Mouse (Mus musculus) ES-E14 (cell line): ENCODE results near the gene Mbd6. TPM values are rescaled to one million over a fixed set of nuclear protein-coding genes. Genes with fewer than 3 reads are reported as not detected.

Experiments
- DNase-seq: peaks from one replicate; pipeline ENCODE4 v3.0.0-alpha.2; 2013; ENCODE audit warnings: low read depth, low spot score
- H3K27ac ChIP-seq: 2 replicates; pipeline ENCODE4 v1.5.1; 2012; ENCODE audit warnings: low read depth, mild to moderate bottlenecking, low read length, moderate library complexity, mixed read lengths; ENCODE audit not compliant: poor library complexity, insufficient read depth, severe bottlenecking
- H3K36me3 ChIP-seq: 2 replicates; pipeline ENCODE4 v1.6.1; 2012; ENCODE audit warnings: mild to moderate bottlenecking, low read length, moderate library complexity, mixed read lengths; ENCODE audit not compliant: control insufficient read depth, poor library complexity, insufficient read depth, severe bottlenecking
- H3K4me1 ChIP-seq, 2 experiments: fragments of 150-350 bp in 1 of 2; sonication (generic) in 1 of 2; 2 replicates each; pipeline ENCODE4 v1.6.1; 2012; ENCODE audit warnings: low read length in 2 of 2, mild to moderate bottlenecking in 1 of 2, mixed read lengths in 1 of 2; ENCODE audit not compliant: control insufficient read depth in 2 of 2, insufficient read depth in 2 of 2, poor library complexity in 1 of 2
- H3K4me3 ChIP-seq, 2 experiments: fragments of 150-350 bp in 1 of 2; sonication (generic) in 1 of 2; 2 replicates each; pipeline ENCODE4 v1.5.1; 2012; ENCODE audit warnings: low read length in 2 of 2, low read depth in 1 of 2, mild to moderate bottlenecking in 1 of 2, mixed read lengths in 1 of 2; ENCODE audit not compliant: insufficient read depth in 1 of 2, poor library complexity in 1 of 2, severe bottlenecking in 1 of 2
- H3K9ac ChIP-seq: 2 replicates; pipeline ENCODE4 v1.6.1; 2012; ENCODE audit warnings: low read depth, mild to moderate bottlenecking, low read length, mixed read lengths; ENCODE audit not compliant: poor library complexity, insufficient read depth, severe bottlenecking
- H3K9me3 ChIP-seq: fragments of 150-350 bp; sonication (generic); 2 replicates; pipeline ENCODE4 v1.6.1; 2012; ENCODE audit warnings: low read depth, mild to moderate bottlenecking, low read length; ENCODE audit not compliant: control insufficient read depth, insufficient read depth
- CHD2 ChIP-seq: IDR thresholded peaks from 2 replicates; pipeline ENCODE4 v1.6.1; 2014; ENCODE audit warnings: mild to moderate bottlenecking, low read depth, low read length, inconsistent platforms
- HCFC1 ChIP-seq: IDR thresholded peaks from 2 replicates; pipeline ENCODE4 v1.6.1; 2012; ENCODE audit warnings: low read length, inconsistent platforms, borderline replicate concordance; ENCODE audit not compliant: insufficient read depth
- MAFK ChIP-seq: IDR thresholded peaks from 2 replicates; pipeline ENCODE4 v1.6.1; 2014; ENCODE audit warnings: mild to moderate bottlenecking, low read depth, low read length, inconsistent platforms; ENCODE audit not compliant: insufficient read depth
- ZC3H11A ChIP-seq: IDR thresholded peaks from 2 replicates; pipeline ENCODE4 v1.6.1; 2012; ENCODE audit warnings: low read depth, mild to moderate bottlenecking, inconsistent platforms, low read length, borderline replicate concordance
- ZNF384 ChIP-seq: IDR thresholded peaks from 2 replicates; pipeline ENCODE4 v1.6.1; 2012; ENCODE audit warnings: low read depth, low read length, inconsistent platforms
- in situ Hi-C, 2 experiments: fragments of 600-800 bp; cut with MboI; formaldehyde crosslinking; loops; one replicate each; pipeline ENCODE4 v1.15.1; 2025; ENCODE audit warnings: low sequenced_read_pairs in 2 of 2, inconsistent platforms in 1 of 2; ENCODE audit not compliant: unreplicated experiment in 2 of 2
- total RNA-seq: library from RNA; depleted of rRNA; stranded (reverse); fragments of 300-350 nt; gene quantifications from 2 replicates; pipeline ENCODE4 v1.2.3, GENCODE M21; 2012

The Mbd6 gene
- total RNA-seq, 1 experiment, result 15.8 TPM

DNA sequence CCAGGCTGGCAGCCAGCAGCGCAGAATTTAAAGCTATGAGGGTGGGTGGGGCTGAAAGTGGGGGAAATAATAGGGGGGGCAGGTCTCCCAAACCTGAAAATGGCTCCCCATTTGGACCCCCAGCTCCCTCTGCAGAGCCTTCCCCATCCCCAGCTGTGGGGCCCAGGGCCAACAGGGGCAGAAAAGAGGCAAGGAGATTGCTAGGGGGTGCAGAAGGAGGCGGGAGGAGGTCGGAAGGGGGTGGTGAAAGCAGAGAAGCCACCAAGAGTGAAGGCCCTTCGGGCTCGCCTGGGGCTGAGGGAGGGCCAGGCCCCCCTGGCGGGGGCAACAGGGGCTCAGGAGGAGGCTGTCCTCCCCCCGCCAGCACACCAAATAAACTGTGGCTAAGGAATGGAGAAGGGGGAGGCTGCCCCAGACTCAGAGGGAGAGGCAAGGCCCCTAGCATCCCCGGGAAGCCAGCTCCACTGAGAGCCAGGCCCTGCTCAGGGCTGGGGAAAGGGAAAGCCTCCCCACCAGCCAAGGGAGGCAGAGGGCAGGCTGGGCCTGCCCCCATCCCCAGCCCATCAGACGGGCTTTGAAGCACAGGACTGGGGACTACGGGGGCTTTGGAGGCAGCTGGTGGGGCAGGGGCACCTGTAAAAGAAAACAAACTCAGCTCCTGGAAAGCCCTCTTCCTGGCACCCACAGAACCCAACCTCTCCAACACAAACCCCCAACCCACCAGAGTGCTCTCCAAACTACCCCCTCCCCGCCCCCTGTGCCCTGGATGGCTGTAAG is 3.9 kb downstream of the Mbd6 start:
- in situ Hi-C loops, result no loop called here
- H3K4me3 ChIP-seq, result no peak overlapping the region
- H3K9ac ChIP-seq, result 0 out of 2 replicates have a peak overlapping the region, but pooled peaks have one; percentile 7
- H3K36me3 ChIP-seq, result peaks cover 57% of the 10 kb centered on the region
- DNase-seq, result no peak
- H3K9me3 ChIP-seq, result no peaks in the 10 kb centered on the region
- peaks cover 8 to 41% of the 10 kb centered on the region in 2 experiments for H3K4me1 ChIP-seq
- H3K27ac ChIP-seq, result no peak overlapping the region
- no peak for TF ChIP-seq CHD2
- TF ChIP-seq MAFK, result no peak
- TF ChIP-seq ZNF384, result no peak
- no peak for TF ChIP-seq ZC3H11A
- TF ChIP-seq HCFC1, result no peak

DNA sequence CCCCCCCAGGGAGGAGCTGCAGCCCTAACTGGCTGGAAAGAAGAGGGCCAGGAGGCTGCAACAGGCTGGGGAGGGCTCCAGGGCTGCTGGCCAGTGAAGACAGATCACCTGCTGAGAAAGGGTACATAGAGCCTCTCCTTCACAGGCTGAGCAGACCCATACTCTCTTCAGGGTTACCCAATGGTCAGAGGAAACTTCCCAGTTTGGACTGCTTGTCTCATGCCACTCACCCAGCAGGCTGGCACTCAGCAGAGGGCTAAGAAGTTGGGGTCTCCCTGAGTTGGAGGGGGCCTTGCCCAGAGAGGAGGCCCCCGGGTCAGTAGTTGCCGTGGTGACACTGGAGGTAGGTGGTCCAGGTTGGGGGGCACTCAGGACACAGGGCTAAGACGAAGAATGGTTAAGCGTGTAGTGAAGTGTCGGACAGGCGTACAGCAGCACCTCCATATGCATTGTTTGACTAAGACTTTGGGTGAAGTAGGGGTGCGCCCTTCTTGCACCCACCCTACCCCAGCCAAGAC is 4.7 kb downstream of the Mbd6 start:
- DNase-seq, result no peak
- in situ Hi-C loops, result no loop called here
- H3K9ac ChIP-seq, result no peak overlapping the region
- H3K27ac ChIP-seq, result no peak overlapping the region
- no peaks in the 10 kb centered on the region for H3K9me3 ChIP-seq
- TF ChIP-seq CHD2 (no peak), ZNF384 (no peak), ZC3H11A (no peak), MAFK (no peak), HCFC1 (no peak)
- peaks cover 57% of the 10 kb centered on the region for H3K36me3 ChIP-seq
- H3K4me3 ChIP-seq, result no peak overlapping the region
- peaks cover 6 to 39% of the 10 kb centered on the region in 2 experiments for H3K4me1 ChIP-seq

DNA sequence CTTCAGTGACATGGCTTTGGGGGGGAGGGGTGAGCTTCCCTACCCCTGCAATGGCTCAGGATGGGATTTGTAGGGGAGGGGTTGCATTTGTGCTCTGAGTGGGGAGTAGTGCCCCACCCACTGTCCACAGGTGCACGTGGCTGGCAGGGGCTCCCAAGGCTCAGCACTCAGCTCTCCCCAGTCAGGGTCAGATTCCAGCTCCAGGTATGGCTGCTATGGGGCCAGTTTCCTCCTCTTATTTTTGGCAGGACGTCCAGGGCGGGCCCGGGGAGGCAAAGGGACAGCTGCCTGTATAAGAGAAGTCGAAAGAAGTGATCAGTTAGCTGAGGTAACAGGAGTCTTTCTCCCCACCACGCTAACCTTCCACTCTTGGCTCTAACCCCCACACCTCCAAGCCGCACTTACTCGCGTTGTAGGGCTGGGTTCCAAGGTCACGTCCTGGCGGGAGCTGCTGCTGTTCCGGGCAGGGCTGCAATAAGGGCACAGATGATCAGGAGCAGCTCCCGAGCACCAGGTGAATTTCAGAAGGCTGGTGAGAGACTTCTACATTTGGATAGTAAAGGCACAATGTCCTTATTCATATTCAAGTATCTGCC is 6.1 kb downstream of the Mbd6 start:
- peak overlapping the region; percentile 40; the same call in 1 of the 2 replicates for H3K27ac ChIP-seq
- DNase-seq, result no peak
- H3K9ac ChIP-seq, result peak overlapping the region; percentile 13; the same call in 1 of the 2 replicates

DNA sequence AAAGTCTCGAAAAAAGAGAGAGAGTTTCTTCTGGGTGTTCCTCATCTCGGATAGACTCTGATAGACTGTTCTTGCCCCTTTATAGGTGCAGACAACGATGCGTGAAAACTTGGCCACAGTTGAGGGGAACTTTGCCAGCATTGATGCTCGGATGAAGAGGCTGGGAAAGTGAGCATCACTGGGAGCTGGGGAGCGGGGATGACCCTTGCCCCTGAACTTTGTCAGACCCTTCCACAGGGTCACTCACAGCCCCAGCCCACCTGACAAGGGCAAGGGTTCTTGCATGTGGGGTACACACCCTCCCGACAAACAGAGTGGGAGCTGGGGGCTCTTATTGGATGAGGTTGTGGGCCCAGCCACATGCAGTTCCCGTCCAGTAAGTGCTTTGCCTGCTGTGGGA is 7.5 kb downstream of the Mbd6 start:
- no peaks in the 10 kb centered on the region for H3K9me3 ChIP-seq
- TF ChIP-seq HCFC1 (no peak), CHD2 (no peak), MAFK (no peak), ZC3H11A (no peak), ZNF384 (no peak)
- H3K36me3 ChIP-seq, result peaks cover 64% of the 10 kb centered on the region
- H3K4me1 ChIP-seq, result peaks cover 2 to 24% of the 10 kb centered on the region in 2 experiments
- DNase-seq, result no peak
- in situ Hi-C loops, result no loop called here
- no peak overlapping the region for H3K4me3 ChIP-seq
- no peak overlapping the region for H3K27ac ChIP-seq
- no peak overlapping the region for H3K9ac ChIP-seq

More for the DNA sequence above, 6.1 kb downstream of the Mbd6 start:
- no peaks in the 10 kb centered on the region for H3K9me3 ChIP-seq
- H3K4me3 ChIP-seq, result no peak overlapping the region
- peaks cover 66% of the 10 kb centered on the region for H3K36me3 ChIP-seq
- TF ChIP-seq CHD2, result no peak
- no peak for TF ChIP-seq ZC3H11A
- TF ChIP-seq HCFC1, result no peak
- TF ChIP-seq MAFK, result no peak
- TF ChIP-seq ZNF384, result no peak
- in situ Hi-C loops, result no loop called here
- H3K4me1 ChIP-seq, result peaks cover 4 to 38% of the 10 kb centered on the region in 2 experiments
